Mouse (Mus musculus) bone marrow, adult 2 months (tissue): Measurements from ENCODE around the gene Robo1. TPM values are rescaled to one million over a fixed set of nuclear protein-coding genes. Genes with fewer than 3 reads are reported as not detected.

ENCODE experiments used
- H3K27ac ChIP-seq: fragments of 200-500 bp; 2 replicates; pipeline ENCODE4 v1.5.1; 2012; ENCODE audit warnings: low read depth, mild to moderate bottlenecking, control low read depth, inconsistent platforms, low read length; ENCODE audit not compliant: control insufficient read depth, poor library complexity, insufficient read depth
- H3K4me1 ChIP-seq: fragments of 200-500 bp; 2 replicates; pipeline ENCODE4 v1.6.1; 2011; ENCODE audit warnings: low read length; ENCODE audit not compliant: control insufficient read depth, insufficient read depth
- H3K4me3 ChIP-seq: fragments of 200-500 bp; replicated peaks from 2 replicates; pipeline ENCODE3; 2011; ENCODE audit warnings: mild to moderate bottlenecking, low read depth, low read length, control low read depth; ENCODE audit not compliant: control insufficient read depth
- CTCF ChIP-seq: fragments of 200-500 bp; IDR thresholded peaks from 2 replicates; pipeline ENCODE4 v1.5.1; 2011; ENCODE audit warnings: low read length, control low read depth; ENCODE audit not compliant: control insufficient read depth, insufficient read depth
- POLR2A ChIP-seq: fragments of 200-500 bp; IDR thresholded peaks from 2 replicates; pipeline ENCODE4 v1.6.1; 2011; ENCODE audit warnings: low read depth, mild to moderate bottlenecking, control low read depth, low read length, borderline replicate concordance; ENCODE audit not compliant: control insufficient read depth
- WGBS: fragments of 180-500 bp; shearing (Covaris S2); methylation state at CpG from one replicate; pipeline ENCODE4 v1.1.7; 2018; 5-methylcytosine and 5-hydroxymethylcytosine counted together
- polyA plus RNA-seq: library from polyadenylated mRNA; stranded (reverse); fragments of >200 nt; gene quantifications from 2 replicates; pipeline ENCODE4 v1.2.4, GENCODE M21; 2011; ENCODE audit warnings: low replicate concordance; ENCODE audit not compliant: missing spikeins, insufficient read depth, insufficient read length

Robo1 gene
- polyA plus RNA-seq, 1 experiment: 9.0 TPM

DNA sequence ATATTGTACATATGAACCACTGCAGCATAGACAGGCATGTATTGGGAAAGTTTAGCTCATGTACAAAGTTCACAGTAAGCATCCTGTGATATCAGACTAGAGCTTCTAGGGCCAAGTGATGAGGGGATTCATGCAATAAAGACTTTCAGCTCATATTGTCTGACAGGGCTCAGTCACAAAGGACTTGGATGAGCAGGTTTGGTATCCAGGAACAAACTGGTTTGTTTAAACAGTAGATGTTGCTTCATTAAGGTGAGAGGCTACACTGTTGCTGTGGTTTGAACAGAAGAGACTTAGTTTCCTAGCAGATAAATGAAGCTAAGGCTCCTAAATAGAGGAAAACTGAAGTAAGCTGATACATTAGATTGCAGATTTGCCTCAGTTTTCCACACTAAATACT is 626.8 kb downstream of the Robo1 start:
- no peak for TF ChIP-seq CTCF
- TF ChIP-seq POLR2A: no peak
- Histone ChIP-seq H3K4me3 (no peak overlapping the region), H3K4me1 (no peaks in the 10 kb centered on the region), H3K27ac (no peak overlapping the region)

DNA sequence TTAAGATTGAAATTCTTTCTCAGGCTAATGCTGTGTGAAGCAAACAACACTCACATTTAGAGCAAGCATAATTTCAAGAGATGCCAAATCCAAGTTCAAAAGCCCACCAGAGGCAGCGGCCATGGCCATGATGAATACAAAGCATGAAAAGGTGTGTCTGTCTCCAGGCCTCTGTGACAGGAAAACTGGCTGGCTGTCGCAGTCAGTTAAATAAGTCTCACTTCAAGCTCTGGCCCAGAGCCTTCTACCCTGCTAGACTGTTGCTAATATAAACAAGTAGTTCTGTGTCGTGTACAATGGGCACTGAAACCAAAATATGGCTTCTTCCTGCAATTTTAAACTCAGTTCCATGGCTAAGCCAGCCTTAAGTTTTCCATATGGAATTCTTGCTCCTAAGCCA is 629.1 kb downstream of the Robo1 start:
- TF ChIP-seq CTCF (no peak), POLR2A (no peak)
- WGBS: 66% methylated on average over 3 of the region's 3 CpGs
- Histone ChIP-seq H3K4me3 (no peak overlapping the region), H3K4me1 (no peaks in the 10 kb centered on the region), H3K27ac (no peak overlapping the region)

DNA sequence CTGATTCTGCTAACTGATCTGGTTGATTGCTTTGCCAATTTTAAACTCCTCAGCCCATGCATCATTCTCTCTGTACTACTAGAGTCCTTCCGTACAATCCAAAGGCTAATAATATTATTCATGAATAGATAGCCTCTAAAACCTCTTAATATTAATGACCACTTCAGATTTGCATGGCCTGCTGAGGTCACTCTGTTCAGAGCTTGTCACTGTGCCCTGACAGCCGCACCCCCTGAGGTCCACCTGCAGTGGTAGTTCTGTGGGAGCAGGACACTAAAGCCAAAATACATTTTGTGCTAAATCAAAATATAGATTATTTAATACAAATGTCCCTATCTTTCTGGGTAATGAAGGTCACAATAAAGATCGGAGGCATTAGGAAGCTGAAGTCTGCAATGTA is 631.8 kb downstream of the Robo1 start:
- H3K4me3 ChIP-seq: no peak overlapping the region
- H3K27ac ChIP-seq: no peak overlapping the region
- TF ChIP-seq POLR2A (no peak), CTCF (no peak)
- H3K4me1 ChIP-seq: no peaks in the 10 kb centered on the region
- WGBS: 81% methylated on average over 3 of the region's 3 CpGs

DNA sequence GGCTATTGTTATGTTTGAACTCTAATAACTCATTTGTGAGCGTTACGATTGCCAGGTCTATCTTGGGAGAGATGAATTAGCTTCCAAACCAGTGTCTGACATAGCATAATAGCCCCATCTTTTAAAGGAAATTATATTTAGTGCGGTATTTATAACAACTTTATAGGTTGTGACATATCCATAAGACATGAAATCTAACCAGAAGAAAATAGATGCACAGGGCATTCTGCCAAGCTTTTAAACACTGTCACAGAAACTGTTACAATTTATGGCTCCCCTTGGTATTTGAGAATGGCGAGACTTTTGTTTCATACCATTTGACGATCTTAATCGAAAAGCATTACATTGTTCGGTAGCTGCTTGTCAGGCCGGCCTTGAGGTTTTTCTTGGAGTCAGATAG is 632.7 kb downstream of the Robo1 start:
- no peaks in the 10 kb centered on the region for H3K4me1 ChIP-seq
- no peak overlapping the region for H3K27ac ChIP-seq
- TF ChIP-seq POLR2A (no peak), CTCF (no peak)
- no peak overlapping the region for H3K4me3 ChIP-seq
- 85% methylated on average over 8 of the region's 8 CpGs for WGBS

DNA sequence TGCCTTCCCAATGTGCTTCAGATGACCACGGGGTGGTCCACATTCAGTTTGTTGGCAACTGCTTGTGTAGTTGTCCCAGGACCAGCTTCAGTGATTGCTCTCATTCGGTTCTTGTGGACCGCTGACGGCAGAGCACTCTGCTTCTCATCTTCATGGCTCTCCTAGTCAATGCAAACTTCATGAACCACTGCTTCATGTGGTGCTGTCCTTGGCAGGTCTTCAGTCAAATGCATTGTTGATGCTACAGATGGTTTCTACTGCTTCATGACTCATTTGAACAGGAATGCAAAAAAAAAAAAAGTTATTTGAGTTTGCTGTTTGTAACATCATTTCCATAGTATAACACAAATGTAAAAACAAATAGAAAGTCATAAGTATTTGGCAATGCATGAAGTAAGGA is 636.3 kb downstream of the Robo1 start:
- Histone ChIP-seq H3K4me1 (no peaks in the 10 kb centered on the region), H3K27ac (no peak overlapping the region), H3K4me3 (no peak overlapping the region)
- WGBS: 84% methylated on average over 4 of the region's 4 CpGs
- no peak for TF ChIP-seq POLR2A
- TF ChIP-seq CTCF: no peak

DNA sequence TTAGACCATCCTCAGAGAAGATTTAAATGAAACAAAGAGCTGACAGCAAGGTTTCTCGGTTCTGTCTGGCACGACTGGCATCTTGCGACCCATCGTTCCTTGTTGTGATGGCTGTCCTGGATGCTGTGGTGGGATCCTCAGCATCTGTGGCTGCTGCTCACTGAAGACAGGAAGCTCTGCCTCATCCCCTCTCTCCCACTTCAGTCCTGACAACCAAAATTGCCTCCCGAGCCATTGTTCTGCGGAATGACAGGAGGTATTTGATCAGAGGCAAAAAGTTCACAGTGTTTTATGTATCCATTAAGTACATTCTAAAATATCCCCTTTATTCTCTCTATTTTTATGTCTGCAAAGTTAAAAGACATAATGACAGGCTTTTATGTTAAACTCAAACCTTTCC is 643.9 kb downstream of the Robo1 start:
- Histone ChIP-seq H3K27ac (no peak overlapping the region), H3K4me3 (no peak overlapping the region), H3K4me1 (no peaks in the 10 kb centered on the region)
- 91% methylated on average over 6 of the region's 6 CpGs for WGBS
- TF ChIP-seq POLR2A (no peak), CTCF (no peak)

DNA sequence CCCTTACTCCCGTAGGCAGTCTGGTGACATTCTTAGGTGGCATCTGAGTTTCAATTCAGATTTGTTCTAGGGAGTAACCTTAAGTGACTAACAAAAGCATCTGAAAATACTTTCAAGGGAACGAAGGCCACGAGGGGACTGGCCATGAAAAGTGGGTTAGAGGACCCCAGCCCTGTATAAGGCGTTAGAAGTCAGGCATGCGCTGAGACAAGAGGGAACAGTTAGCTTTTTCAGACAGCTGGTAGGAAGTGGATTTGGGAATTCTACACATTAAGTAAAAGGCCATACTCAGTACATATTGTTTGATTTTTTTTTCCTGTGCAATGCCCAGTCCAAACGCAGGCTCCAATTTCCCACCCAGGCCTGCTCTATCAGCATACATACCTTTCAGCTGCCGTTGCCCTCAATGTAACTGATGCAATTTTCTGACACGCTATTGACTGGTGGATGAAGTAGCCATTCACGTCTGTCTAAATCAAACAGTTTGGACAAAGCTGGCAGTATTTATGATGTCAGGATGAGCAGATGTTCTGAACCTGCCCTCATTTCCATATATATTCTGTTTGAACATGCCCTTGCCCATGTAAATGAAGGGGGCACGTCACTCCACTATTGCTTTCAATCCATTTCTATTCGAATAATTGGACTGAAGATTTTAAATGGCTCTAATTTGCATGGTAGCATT is 651.1 kb downstream of the Robo1 start:
- Histone ChIP-seq H3K27ac (no peak overlapping the region), H3K4me3 (no peak overlapping the region), H3K4me1 (no peaks in the 10 kb centered on the region)
- no peak for TF ChIP-seq POLR2A
- TF ChIP-seq CTCF: no peak
- 82% methylated on average over 11 of the region's 11 CpGs for WGBS

DNA sequence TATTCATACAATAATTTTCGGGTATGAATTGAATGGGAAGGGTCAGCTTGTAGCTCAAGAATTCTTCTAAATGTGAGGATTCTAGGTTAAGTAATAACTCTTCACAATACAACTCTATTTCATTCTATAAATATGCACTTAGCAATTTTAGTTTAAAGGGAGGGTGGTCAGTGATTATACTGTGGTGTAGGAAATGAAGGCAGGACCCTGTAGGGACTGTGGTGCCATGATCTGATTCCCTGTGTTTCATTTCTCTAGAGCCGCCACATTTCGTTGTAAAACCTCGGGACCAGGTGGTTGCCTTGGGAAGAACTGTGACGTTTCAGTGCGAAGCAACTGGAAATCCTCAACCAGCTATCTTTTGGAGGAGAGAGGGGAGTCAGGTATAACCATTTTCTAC is 651.7 kb downstream of the Robo1 start:
- 86% methylated on average over 6 of the region's 6 CpGs for WGBS
- Histone ChIP-seq H3K4me1 (no peaks in the 10 kb centered on the region), H3K27ac (no peak overlapping the region), H3K4me3 (no peak overlapping the region)
- TF ChIP-seq CTCF (no peak), POLR2A (no peak)

DNA sequence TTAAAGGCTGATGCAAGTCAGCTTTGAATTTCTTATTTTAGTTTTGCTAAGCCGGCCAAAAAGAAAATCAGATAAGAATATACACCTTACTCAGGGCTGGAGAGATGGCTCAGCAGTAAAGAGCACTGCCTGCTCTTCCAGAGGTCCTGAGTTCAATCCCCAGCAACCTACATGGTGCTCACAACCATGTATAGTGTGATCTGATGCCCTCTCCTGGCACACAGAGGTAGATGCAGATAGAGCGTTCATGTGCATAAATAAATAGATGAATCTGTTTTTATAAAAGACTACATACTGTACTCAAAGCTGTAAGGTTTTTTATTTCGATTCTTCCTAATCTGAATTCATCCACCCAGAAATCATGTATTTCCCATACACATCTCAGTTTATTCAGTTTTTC is 655.7 kb downstream of the Robo1 start:
- Histone ChIP-seq H3K27ac (no peak overlapping the region), H3K4me3 (no peak overlapping the region), H3K4me1 (no peaks in the 10 kb centered on the region)
- 83% methylated on average over 3 of the region's 3 CpGs for WGBS
- TF ChIP-seq POLR2A (no peak), CTCF (no peak)
